Mouse (Mus musculus): ENCODE measurements around the gene Nenf.

Nenf gene

DNA sequence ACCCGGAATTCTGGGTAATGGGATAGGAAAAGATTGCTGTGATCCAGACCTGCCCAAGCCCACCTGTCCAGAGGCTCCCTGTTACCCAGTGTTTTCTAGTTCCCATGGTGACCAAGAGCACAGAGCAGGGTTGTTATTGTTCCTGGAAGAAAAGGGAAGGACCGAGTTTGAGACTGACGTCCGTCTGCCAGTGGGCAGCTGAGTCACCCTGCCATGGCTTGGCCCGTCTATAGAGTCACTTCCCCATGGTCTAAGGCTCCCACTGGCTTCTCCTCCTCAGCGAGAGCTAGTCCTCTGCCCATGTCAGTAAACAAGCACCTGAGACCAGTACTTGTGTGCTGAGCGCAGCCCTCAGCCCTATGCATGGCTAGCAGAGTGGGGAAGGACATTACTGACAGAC, 36.8 kb downstream of the Nenf start:
- DNase-seq = no peak

GRCm38 (mm10) chr1:191278324-191278723, 39.7 kb downstream of the Nenf start:
- DNase-seq = no peak

GRCm38 (mm10) chr1:191277549-191278059, 40.4 kb downstream of the Nenf start:
- DNase-seq = no peak

DNA sequence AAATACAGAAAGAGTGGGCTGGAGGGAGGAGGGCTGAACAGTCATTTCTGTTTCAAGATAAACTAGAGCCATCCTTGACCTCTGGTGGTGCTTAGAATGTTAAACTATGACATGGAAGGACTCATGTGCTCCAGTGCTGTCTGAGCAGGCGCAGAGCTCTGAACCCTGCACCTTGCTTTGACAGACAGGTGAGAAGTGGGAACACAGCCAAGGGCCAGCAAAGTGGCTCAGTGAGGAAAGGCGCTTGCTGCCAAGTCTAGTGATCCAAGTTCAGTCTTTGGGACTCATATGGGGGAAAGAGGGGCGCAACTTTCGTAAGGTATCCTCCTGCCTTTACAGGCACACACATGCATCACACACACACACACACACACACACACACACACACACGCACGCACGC, 41.8 kb downstream of the Nenf start:
- no peak for DNase-seq

DNA sequence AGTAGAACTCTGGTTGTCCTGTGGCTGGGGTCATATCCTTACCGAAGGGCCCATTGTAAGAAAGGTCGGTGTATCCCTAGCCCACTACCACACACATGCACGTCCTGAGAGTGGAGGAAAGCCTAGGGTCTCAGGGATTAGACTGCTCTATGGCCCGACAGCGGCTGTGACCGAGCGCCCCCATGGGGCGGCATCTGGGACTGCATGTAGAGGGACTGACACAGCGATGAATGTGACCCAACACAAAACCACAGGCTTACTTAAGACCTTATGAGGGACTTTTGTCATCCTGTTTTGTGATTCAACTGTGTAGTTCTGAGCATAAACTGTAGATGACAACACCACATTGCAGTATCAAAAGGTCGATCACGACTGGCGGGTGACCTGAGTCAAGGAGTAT, 42.5 kb downstream of the Nenf start:
- DNase-seq = peak; percentile 63 to 66

- DNase-seq = no peak
Observed at GRCm38 (mm10) chr1:191272660-191273059, 45.3 kb downstream of the Nenf start.

- no peak for DNase-seq
Observed at GRCm38 (mm10) chr1:191269648-191269952, 48.4 kb downstream of the Nenf start.

GRCm38 (mm10) chr1:191268797-191269647, 49.0 kb downstream of the Nenf start:
- no peak for DNase-seq

GRCm38 (mm10) chr1:191267856-191268255, 50.1 kb downstream of the Nenf start:
- DNase-seq = no peak

DNA sequence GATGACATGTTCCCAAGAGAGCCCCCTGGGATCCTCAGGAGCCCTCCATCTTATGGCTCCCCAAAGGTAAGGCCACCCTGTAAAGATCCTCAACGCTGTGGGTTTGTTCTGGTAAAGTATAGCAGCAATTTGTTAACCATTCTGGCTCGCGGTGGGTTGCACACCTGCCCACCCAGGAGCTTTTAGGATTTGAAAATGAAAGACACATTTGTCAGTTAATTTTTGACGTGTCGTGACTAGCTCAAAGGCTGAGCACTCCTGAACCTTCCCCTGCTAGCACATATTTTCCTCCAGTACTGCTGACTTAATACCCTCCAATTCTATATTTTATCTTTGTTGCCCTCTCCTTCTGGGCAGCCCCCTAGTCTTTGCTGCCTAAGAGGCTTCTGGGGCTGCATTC, 50.8 kb downstream of the Nenf start:
- no peak for DNase-seq

GRCm38 (mm10) chr1:191263471-191263870, 54.5 kb downstream of the Nenf start:
- no peak for DNase-seq

GRCm38 (mm10) chr1:191261861-191262260, 56.1 kb downstream of the Nenf start:
- no peak for DNase-seq

DNA sequence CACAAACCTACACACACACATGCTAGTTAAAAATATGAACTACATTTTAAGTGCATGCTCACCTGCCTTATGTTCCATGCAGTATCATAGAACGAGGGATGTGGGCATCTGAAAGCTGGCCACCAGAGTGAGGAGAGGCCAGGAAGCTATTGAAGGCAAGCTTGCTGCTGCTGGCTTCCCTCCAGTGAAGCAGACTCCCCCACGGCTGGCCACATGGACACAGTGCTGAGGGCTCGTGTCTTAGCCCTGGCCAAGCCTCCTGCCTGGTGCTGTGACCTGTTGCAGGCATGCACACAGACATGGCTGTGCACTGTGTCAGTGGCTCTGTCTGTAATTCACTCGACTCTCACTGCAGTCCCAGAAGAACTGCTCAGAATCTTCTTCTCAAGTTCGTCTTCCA, 58.3 kb downstream of the Nenf start:
- DNase-seq = peak in 1 of 2 experiments; percentile 18

DNA sequence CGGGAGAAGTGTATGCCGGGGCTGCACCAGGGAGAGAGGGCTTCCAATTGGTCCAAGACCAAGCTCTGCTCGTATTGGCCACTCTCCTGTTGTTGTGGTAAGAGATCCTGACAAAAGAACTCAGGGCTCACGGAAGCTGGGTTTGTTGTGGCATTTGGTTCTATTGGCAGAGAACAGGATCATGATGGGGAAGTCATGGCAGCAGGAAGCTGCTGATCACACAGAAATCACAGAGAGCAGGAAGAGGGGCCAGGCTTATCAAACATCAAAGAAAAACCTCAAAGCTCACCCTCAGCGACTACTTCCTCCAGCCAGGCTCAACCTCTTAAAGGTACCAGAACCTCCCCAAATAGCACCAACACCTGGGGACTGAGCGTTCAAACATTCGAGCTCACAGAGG, 58.9 kb downstream of the Nenf start:
- no peak for DNase-seq

DNA sequence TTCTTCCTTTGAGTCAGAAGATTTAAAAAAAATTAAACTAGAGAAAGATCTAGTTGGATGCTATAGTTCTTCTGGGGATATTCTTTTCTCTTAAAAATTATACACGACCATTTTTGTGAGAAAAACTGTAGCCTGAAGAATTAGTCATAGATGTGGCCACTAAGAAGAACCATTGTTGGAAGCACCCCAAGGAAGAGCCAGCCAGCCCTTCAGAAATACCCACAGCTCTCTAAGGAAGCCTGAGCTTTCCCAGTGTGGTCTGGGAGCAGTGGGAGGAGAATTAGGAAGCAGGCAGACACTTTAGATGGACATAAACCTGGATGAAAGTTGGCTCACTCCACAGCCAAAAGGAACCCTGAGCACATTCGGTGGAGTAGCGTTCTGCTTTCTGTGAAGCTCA, 59.5 kb downstream of the Nenf start:
- DNase-seq = no peak

- DNase-seq = no peak
Observed at GRCm38 (mm10) chr1:191257981-191258380, 60.0 kb downstream of the Nenf start.

- no peak for DNase-seq
Observed at GRCm38 (mm10) chr1:191257351-191257771, 60.6 kb downstream of the Nenf start.
